Mouse (Mus musculus) CH12.LX (cell line): ENCODE data around the gene Krtap24-1.

Experiments
- CHD1 ChIP-seq: IDR thresholded peaks from 2 replicates; pipeline ENCODE4 v1.6.1; 2012; ENCODE audit warnings: low read depth, low read length, improper control_type of control experiment, inconsistent platforms
- CHD2 ChIP-seq: IDR thresholded peaks from 2 replicates; pipeline ENCODE4 v1.6.1; 2011; ENCODE audit warnings: low read length, improper control_type of control experiment
- CTCF ChIP-seq, 2 experiments: IDR thresholded peaks in 1 of 2; conservative IDR thresholded peaks in 1 of 2; 2 replicates each; pipeline ENCODE4 v1.5.1; 2011 to 2012; ENCODE audit warnings: low read depth in 2 of 2, low read length in 2 of 2, improper control_type of control experiment in 1 of 2, inconsistent platforms in 1 of 2, mild to moderate bottlenecking in 1 of 2, moderate library complexity in 1 of 2
- NRF1 ChIP-seq: IDR thresholded peaks from 2 replicates; pipeline ENCODE4 v1.6.1; 2014; ENCODE audit warnings: low read depth, mild to moderate bottlenecking, inconsistent platforms, low read length, improper control_type of control experiment, moderate library complexity
- POLR2A ChIP-seq: IDR thresholded peaks from 2 replicates; pipeline ENCODE4 v1.6.1; 2011; ENCODE audit warnings: low read depth, mild to moderate bottlenecking, improper control_type of control experiment, low read length
- TCF12 ChIP-seq: IDR thresholded peaks from 2 replicates; pipeline ENCODE4 v1.6.1; 2014; ENCODE audit warnings: low read depth, mild to moderate bottlenecking, inconsistent platforms, low read length, improper control_type of control experiment
- ZNF384 ChIP-seq: IDR thresholded peaks from 2 replicates; pipeline ENCODE4 v1.6.1; 2012; ENCODE audit warnings: low read depth, low read length, improper control_type of control experiment, inconsistent platforms

- TF ChIP-seq ZNF384 (no peak), CHD1 (no peak), CHD2 (no peak), CTCF (conservative IDR thresholded peaks at IDR 0.05 in 1 of 2, IDR thresholded peaks at IDR 0.05 in 1 of 2; ENCODE audit: low read depth in 2 of 2, low read length in 2 of 2) (no peak), POLR2A (no peak), NRF1 (no peak), TCF12 (no peak)
These were observed 43.0 kb downstream of the Krtap24-1 start for GRCm38 (mm10) chr16:88569096-88569495.
